Mouse (Mus musculus) cerebellum, postnatal 25 days (tissue): ENCODE results near the gene Amigo1.

Experiments used
- DNase-seq, 2 experiments: peaks; one replicate each; pipeline ENCODE4 v3.0.0; 2021; ENCODE audit warnings: mixed read lengths in 2 of 2

Gene Amigo1

DNA sequence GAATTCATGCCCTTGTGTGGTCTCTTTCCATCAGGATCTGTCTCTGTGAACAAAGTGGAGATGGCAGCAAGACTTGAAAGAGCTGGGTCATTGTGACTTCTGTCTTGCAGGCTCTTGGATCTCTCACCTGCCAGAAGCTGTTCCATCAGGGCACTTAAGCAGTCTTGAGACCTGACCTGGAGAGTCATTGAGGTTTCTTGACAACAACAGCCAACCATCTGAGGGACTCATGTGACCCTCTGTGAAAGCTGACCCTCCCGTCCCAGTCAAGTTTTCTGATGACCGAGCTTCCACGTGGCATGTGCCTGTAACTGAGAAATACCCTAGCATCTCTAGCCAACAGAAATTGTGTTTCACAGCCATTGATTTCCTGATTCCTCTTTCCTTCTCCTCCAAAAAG, 1.4 kb upstream of the Amigo1 start:
- no peak for DNase-seq

DNA sequence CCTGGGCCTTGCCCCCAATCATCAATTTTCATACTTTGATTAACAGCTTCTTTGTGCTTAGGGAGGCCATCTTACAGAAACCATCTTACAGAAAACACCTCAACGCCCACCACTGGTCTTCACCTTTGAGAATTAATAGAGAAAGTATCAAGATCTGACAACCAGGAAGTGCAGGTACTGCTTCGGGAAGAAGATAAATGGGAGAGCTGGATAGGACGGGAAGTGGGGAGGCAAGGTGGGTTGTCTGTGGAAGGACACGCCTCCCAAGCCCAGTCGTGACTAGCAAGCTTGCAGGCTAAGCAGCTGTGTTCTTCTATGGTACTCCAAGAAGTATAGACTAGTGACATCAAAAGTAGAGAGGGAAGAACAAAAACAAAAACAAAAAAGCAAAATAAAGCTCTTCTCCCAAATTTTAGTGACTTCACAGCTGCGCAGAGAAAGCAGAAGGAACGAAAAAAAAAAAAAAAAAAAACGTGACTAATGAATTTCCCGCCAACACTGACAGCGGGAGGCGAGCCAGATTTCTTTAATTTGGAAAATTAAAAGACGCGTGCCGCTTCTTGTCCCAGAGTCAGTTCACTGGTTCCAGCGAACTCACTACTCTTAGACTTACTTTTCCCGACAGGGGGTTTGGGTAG, 556 bp upstream of the Amigo1 start:
- DNase-seq: peak in 1 of 2 experiments; percentile 21

DNA sequence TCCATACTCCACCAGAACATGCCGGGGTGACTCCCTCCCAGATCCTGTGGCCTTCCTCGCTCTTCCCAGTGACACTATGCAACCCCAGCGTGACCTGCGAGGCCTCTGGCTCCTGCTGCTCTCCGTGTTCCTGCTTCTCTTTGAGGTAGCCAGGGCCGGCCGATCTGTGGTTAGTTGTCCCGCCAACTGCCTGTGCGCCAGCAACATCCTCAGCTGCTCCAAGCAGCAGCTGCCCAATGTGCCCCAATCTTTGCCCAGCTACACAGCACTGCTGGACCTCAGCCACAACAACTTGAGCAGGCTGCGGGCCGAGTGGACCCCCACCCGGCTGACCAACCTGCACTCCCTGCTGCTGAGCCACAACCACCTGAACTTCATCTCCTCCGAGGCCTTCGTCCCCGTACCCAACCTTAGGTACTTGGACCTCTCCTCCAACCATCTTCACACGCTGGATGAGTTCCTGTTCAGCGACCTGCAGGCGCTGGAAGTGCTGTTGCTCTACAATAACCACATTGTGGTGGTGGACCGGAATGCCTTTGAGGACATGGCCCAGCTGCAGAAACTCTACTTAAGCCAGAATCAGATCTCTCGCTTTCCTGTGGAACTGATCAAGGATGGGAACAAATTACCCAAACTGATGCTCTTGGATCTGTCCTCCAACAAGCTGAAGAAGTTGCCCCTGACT, 1.1 kb downstream of the Amigo1 start:
- DNase-seq: peak; percentile 32

DNA sequence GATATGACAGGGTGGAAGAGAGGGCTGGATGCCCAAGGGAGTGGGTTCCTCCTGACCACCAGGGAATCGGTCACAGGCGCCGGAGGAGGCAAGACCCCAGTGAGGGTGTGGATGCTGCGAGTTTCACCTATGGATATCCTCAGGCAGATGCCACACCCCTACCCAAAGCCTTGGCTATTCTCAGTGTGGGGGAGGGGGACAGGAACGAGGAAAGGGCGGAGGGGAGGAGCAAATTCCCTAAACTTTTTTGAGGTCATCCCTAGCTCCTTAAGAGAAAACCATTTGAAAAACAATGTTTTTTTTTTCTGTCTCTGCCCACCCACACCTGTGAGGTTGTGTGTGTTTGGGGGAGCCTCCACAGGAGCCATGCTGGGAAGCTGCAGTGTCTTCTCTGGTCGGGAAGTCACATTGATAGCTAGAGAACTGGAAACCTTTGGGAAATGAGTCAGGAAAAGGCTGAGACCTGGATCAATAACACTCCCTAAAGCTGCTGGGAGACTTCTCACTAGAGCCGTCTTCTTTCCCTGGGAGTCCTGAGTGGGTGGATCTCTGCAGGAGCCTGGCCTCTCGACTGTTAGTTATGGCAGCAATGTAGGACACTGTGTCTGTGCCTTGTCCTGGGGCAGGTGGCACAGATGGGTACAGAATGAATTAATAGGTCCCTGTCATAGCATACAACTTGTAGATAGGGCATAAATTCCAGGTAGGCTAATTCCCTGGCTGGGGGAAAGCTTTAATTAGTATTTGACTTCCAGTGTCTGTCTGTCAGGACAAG, 2.8 kb downstream of the Amigo1 start:
- DNase-seq: peak; percentile 54 to 63

DNA sequence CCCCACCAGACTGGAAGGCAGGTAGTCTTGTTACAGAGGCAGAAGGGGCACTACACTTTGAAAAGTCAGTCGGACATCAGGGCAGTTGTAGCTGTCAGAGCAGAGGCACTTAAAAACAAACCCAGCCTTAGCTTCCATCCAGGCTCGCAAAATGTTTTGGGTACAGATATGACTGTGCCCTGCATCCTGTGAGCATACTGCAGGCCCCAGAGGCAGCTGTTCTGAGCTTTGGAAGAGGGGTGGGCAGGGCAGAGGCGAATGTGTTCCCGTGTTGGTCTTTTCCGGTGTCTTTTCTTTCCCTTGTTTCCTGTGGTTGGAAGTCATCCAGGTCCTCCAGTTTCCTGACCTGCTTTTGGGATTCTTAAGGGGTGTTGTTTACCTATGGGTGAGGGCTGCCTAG, 3.8 kb downstream of the Amigo1 start:
- DNase-seq: peak; percentile 13 to 18

DNA sequence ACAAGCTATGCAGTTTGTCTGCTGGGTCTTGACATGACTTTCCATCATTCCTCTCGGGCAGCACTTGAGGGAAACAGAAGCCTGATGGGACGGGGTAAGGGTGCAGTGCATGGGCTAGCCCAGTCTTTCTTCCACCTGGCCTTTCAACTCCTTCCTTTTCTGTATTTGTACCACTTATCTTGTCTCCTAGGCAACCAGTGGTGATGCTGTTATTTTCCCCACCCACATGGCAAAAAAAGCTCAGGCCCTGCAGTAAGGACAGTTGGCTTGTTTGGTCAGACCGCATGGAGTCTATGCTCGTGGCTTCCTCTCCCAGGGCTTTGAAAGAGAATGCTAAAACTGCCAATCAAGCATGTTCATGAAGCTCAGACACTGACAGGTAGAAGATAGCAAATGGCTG, 7.6 kb downstream of the Amigo1 start:
- DNase-seq: no peak

DNA sequence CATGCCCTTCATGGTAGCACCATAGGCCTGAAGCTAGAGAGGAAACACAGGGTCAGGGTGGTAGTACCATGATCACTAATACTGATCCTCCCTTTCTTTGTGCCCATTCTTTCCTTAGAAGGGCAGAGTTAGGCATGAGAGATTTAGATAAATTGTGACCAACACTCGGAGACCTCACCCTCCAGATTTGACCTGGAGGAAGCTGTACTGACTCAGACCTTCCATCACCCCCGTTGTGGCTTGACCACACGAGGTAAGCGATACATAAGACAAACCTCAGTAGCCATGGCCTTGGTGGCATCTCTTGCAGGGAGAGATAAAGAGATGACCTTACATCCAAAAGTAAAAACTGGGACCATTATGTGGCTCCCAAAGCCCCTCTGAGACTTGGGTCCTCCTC, 9.2 kb downstream of the Amigo1 start:
- DNase-seq: no peak

DNA sequence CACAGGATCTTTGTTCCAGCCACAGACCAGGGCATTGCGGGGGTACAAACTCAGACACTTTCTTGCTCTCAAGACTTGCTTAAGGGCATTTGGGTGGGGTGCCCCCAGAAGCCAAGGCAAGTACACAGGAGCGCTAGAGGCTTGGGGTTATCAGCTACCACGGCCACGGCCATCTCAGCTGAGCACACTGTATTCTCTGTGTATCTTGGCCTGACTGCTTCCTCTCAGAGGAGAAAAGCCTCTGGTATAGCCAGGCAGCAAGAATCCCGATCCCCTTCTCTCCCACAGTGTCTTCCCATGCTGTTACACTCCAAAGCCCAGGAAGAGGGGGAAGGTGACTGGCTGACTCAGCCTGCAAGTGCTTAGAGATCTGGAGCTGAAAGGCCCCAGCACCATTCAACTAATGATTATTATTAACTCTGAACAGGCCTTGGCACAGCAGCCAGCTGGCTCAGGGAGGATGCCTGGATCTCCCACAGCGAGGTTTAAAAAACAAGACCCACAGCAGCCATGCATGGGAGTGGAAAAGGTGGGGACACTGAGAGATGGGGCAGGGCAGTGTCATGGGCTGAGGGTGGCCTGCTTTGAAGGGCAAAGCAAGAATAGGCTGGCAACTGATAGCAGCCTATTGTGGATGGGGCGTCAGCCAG, 9.9 kb downstream of the Amigo1 start:
- peak; percentile 50 to 53 for DNase-seq

DNA sequence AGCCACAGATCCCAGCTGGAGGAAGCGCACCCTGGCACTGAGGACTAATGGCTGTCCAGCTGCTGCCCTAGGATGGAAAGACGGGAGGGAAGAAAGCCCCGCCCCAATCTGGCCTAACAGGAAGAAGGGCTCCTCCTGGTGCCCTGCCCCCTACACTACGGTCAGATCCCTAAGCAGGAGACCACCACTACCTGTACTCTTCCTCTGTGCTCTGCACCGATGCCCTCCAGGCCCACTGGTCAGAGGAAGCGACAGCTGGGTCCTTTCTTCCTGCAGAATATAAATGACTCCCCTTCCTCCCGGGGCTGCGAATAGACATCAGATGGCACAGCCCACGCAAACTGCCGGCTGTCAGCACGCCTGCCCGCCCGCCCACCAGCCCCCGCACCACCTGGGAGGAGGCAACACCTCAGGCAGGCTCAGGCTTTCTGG, 10.9 kb downstream of the Amigo1 start:
- peak; percentile 78 to 83 for DNase-seq

DNA sequence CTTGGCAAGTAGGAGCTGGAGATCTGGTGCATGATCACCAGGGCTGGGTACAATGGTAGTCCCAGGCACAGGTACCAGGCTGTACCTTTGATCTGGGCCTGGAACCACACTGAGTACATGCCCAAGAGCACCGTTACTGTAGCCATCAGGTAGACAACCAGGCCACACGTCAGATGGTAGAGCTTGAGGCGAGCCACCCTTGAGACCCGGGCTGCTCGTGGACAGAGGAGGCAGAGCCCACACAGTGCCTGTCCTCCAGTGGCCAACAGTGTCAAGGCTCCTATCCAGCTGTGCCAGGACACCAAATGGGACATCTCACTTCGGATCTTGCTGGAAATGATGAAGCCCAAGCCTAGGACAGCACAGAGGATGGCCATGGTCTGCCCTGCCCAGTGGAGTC, 13.1 kb downstream of the Amigo1 start:
- peak; percentile 11 to 20 for DNase-seq

DNA sequence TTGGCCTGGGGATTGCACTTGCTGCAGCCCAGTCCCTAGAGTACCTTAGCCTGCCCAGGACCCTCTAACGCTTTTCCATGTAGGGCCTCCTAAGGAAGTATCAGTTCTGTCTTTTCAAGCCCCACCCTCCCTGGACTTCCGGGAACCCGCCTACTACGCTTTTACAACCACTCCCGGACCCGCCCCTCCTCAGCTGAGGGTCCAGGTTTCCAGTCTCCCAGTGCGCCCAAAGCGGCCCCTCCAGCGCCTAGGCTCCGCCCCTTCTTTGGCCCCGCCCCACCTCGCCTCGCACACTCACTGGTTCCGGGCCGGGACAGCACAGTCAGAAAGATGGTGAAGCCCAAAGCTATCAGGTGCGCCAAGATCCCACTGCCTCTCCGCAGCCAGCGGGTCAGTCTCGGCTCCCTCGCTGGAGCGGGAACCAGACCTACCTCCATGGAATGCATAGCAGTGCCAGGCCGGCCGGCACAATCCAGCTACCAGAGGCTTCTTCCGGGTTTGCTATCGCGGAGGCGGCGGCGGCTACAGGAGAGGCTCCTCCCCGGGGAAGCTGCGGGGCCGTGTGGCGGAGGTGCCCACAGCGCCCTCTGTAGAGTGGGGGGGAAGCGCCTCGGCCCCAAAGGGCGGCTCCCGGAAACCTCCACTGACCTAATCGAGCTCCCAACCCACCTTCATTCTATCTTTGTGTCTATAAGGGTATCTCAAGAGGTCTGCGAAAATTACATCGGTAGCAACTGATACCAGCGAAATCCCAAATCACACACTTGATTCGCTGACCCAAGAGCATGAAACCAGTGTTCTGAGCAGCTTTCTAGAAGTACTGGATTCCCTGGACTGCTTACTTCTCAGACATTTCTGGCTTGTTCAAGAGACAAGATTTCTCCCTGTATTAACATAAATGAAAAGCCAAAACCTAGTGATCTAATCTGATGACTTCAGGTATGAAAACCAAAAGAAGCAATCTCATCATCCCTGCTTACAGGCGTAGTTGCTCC, 14.5 kb downstream of the Amigo1 start, which contains the start of gene Cyb561d1:
Gene Cyb561d1 (minus strand): TSS at position 884 of the 995 bp plus-strand sequence.
- peak; percentile 91 to 92 for DNase-seq

DNA sequence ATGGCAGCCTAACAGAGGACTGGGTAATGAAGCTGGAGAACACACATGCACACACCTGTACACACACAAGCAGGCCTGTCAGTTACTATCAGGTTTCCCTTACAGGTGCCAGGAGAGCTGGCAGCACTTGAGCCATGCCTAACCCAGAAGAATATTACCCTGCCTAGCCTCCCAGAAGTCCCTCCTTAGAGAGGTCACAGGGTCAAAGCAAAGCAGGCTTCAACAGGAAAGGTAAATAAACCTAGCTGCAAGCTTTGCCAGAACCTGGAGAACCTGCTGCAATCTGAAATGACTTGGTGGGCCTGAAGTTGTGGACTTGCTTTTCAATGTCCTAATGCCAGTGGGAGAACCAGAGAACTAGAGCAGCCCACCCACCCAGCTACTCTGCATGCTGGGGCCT, 16.4 kb downstream of the Amigo1 start:
- peak; percentile 8 to 11 for DNase-seq

DNA sequence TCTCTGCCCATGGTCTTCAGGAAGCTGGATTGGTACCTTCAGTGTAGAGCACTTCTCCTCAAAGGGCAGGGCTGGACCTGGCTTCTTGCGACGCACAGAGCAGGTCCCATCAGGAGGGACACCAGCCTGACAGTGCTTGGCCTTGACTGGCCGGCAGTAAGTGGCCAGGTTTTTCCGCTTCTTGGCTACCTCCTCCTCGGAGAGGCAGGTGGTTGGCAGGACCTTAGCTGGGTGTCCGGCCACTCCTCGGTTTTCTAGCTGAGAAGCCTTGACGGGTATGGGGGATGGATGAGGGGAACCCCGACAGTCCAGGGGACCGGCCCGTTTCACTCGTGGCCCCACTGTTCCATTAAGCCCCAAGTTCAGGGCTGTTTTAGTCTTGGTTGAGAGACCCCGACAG, 17.1 kb downstream of the Amigo1 start:
- peak; percentile 65 to 66 for DNase-seq

DNA sequence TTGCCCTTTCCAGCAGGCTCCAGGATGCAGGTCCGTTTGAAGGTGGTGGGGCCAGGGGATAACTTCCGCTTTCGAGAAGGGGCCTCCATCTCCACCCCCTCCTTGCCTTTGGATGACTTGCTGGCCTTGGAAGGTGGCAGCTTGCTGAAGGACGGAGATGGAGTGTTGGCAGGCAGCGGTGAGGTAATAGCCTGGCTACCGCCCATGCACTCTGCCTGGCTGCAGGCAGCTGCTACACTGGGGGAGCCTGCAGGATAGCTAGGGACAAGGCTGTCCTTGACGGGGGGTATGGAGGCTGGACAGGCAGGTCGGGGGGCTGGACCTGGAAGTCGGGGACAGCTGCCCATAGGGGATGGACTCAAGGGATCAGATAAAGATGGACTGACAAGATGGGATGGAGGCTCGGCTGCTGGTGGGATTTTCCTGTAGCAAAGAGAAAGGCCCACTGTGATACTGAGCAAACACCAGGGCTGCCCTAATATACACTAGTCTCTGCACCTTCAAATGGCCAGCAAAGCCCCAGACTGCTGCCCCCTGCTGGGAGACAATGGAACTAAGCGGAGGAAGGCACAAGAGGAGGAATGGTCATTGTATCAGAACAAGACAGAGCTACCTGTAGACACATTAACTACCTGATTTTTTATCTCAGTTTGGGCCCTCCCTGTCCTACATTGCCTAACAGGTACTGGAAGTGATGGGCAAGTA, 17.6 kb downstream of the Amigo1 start:
- peak; percentile 90 to 94 for DNase-seq

DNA sequence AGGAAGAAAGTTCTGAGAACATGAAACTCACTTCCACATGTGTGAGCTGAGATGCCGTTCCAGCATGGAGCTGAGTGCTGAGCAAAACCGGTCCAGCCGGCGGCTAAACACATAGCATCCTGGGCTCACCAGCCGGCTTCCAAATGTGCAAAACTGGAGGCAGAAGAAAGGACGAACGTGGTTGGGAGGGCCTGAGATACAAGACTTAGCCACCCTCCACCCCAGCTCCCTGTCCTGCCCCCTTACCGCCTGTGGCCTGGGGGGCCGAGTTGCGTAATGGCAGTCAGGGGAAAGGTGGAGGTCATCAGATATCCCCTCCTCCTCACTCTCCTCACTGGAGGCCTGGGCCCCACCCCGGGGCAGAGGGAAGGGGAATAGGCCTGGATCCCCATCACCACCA, 18.3 kb downstream of the Amigo1 start:
- peak; percentile 16 to 17 for DNase-seq

DNA sequence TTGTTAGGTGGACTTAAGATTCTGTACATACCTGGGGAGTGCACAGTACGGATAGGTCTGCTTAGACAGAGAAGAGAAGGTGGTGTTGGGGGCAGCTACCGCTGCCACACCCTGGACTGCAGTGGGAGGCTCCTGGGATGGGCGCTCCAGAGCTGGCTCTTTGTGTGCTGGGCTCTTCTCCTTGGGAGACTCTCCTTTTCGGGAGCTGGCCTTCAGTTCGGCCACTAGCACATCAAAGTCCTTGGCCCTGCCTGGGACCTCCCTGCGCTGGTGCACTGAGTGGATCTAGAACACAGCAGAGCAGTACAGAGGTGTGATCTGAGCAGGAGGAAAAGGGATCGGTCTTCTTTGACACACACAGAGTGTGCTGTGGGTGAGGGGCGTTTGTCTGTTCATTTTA, 19.5 kb downstream of the Amigo1 start:
- peak in 1 of 2 experiments; percentile 9 for DNase-seq

DNA sequence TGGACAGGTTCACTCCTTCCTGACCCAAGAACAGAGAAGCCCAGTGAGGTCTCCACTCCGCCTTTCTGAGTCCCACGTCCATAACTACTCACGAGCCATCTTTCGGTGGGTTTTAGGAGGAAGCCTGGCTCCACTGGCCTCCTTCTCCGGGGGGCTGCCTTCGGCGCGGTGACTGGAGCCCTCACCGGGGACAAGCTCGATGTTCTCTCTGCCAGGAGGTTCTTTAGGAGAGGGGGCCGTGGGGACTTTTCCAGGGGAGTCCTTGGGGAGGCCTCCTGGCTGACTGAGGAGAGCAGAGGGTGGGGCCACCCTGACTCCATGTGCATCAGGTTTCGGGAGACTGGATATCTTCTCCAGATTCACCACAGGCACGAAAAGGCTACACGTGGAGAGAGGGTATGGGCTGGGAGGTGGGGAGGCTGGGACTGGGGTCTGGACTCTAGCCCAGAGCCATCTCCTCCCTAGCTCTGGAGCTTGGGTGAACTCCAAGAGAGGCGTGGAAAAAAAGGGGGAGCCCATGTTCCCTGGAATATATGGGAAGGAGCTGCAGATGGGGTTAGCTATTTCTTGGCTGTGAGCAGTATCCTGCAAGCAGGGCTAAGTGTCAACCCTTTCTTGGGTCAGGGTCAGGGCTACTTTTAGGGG, 20.7 kb downstream of the Amigo1 start:
- DNase-seq: peak; percentile 11 to 42

DNA sequence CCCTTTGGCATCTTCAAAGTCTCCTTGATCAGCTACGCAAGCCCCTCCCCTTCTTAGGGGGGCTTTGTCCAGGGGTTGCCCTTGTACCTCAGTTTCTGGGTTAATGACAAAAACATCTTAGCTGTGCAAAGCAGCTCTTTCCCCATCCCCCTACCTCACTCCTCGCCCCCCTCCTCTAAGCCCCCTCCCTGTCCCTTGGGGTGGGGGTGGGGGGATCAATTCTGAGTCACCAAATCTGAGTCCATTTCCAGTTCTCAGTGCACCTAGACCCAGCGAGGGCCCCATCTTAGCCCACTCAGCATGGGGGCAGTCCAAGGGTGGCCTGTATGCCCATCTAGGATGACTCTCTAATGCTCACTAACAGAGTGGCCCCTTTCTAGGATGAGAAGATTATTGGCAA, 22.9 kb downstream of the Amigo1 start:
- peak; percentile 9 to 33 for DNase-seq

DNA sequence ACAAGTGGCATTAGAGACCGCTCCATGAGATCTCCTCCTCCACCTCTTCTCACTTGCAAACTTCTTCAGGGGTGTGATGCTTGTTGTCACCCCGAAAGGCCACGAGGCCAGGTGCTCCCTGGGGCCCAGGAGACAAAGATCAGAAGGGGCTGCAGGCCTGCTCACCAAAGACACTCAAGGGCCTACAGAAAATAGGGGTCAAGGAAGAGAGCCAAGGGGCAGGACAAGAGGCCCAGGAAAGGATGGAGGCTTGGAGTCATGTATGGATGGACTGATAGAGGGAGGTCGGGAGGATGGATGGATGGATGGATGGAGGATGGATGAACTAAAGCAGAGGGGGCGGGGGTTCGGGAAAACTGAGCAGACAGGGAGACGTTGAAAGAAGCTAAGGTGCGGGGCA, 23.4 kb downstream of the Amigo1 start:
- DNase-seq: no peak

DNA sequence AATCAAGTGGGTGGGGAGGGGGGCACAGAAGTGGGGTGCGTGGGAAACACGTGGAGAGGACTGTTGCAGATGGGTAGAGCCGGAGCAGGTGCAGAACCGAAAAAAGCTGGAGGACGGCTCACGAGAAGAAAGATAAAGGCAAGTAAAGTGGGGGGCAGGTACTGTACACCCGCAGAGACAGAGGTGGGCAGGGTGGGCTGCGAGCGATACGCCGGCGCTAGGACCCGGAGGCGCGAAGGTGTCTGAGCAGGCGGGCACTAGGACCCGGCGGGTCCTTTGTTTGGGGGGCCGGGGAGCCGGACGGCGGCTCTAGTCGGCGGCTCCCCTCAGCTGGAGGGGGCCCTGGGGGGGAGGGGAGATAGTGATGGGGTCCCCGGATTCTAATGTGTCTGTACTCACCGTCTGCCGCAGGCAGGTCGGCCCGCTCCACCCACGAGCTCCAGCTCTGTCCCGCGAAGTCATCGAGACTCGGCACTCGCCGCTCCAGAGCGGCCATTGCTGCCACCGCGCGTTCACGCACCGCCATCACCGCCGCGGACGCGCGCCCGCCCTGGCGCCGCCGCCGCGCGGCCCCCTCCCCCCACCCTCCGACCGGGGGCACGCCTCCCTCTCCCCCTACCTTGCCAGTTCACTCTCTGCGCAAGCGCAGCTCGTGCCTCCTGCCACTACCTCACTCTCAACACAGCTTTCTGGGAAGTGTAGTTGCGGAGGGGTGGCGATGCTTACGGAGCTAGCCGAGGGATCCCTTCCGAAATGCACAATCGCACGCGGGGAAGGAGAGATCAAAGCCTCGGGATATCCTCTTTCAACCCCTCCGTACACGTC, 24.0 kb downstream of the Amigo1 start:
- DNase-seq: peak; percentile 96
